Mouse (Mus musculus) layer of hippocampus, adult 8-10 months (tissue): ENCODE measurements around the gene Smim9. TPM values are rescaled to one million over a fixed set of nuclear protein-coding genes. Genes with fewer than 3 reads are reported as not detected.

Experiments
- total RNA-seq, 4 experiments: library from RNA; stranded (reverse); gene quantifications; 2 replicates each; pipeline ENCODE4 v1.2.4; 2022

The Smim9 gene
- total RNA-seq, 4 experiments from 2014 or later, result not detected

Other genes starting within 250 kb of the Smim9 start
- gene Gab3, start 78.3 kb downstream of the Smim9 start, total RNA-seq, result 1 to 10 TPM; 1.9 to 3.5 (median 3.0) TPM
- 10 to 100 TPM; 31.4 to 42.4 (median 33.6) TPM for gene Dkc1, start 67.9 kb downstream of the Smim9 start, total RNA-seq
- gene Mpp1, start 32.8 kb downstream of the Smim9 start, total RNA-seq, result 10 to 100 TPM; 38.2 to 44.7 (median 42.0) TPM
- 10 to 100 TPM; 46.7 to 55.4 (median 51.2) TPM for gene Fundc2, start 218.6 kb upstream of the Smim9 start, total RNA-seq
- gene F8, start 218.8 kb upstream of the Smim9 start, total RNA-seq, result 1 to 10 TPM; 1.7 to 3.2 (median 2.3) TPM